Mouse (Mus musculus) ES-Bruce4 (cell line): ENCODE results near the gene Fam57b.

Experiments
- CTCF ChIP-seq: IDR thresholded peaks from one replicate; pipeline ENCODE4 v1.8.1; 2011; ENCODE audit warnings: low read depth, low read length
- EP300 ChIP-seq: IDR thresholded peaks from 2 replicates; pipeline ENCODE4 v1.6.1; 2011; ENCODE audit warnings: low read depth, low read length; ENCODE audit not compliant: insufficient read depth
- POLR2A ChIP-seq: IDR thresholded peaks from one replicate; pipeline ENCODE4 v1.8.1; 2011; ENCODE audit warnings: low read length; ENCODE audit not compliant: insufficient read depth

GRCm38 (mm10) chr7:126801057-126801422 lies 3.6 kb downstream of the Fam57b start:
- no peak for TF ChIP-seq CTCF
- no peak for TF ChIP-seq POLR2A
- TF ChIP-seq EP300 = no peak
